Mouse (Mus musculus) brain, embryonic 14.5 days (tissue): ENCODE results near the gene Svep1. TPM values are rescaled to one million over a fixed set of nuclear protein-coding genes. Genes with fewer than 3 reads are reported as not detected.

Experiments
- DNase-seq: peaks from one replicate; pipeline ENCODE4 v3.0.0-alpha.2; 2011; ENCODE audit warnings: low read depth
- CTCF ChIP-seq: fragments of 200-500 bp; IDR thresholded peaks from 2 replicates; pipeline ENCODE4 v1.5.1; 2012; ENCODE audit warnings: inconsistent platforms, mild to moderate bottlenecking, moderate library complexity, borderline replicate concordance; ENCODE audit not compliant: insufficient read depth, insufficient read length; ENCODE audit errors: extremely low read depth
- POLR2A ChIP-seq: fragments of 200-500 bp; IDR thresholded peaks from 2 replicates; pipeline ENCODE4 v1.6.1; 2012; ENCODE audit warnings: mild to moderate bottlenecking, inconsistent platforms, borderline replicate concordance; ENCODE audit not compliant: poor library complexity, insufficient read depth, insufficient read length, severe bottlenecking; ENCODE audit errors: extremely low read depth
- polyA plus RNA-seq: library from polyadenylated mRNA; depleted of rRNA; stranded (reverse); fragments of >200 nt; gene quantifications from 2 replicates; pipeline ENCODE4 v1.2.3, GENCODE M21; 2012

Gene Svep1
- polyA plus RNA-seq, 1 experiment = 2.3 TPM

GRCm38 (mm10) chr4:58197230-58197629, 9.4 kb downstream of the Svep1 start:
- DNase-seq = no peak
- no peak for TF ChIP-seq CTCF
- no peak for TF ChIP-seq POLR2A

GRCm38 (mm10) chr4:58196795-58197194, 9.9 kb downstream of the Svep1 start:
- TF ChIP-seq POLR2A (no peak), CTCF (no peak)
- peak; percentile 12 for DNase-seq

GRCm38 (mm10) chr4:58195936-58196335, 10.7 kb downstream of the Svep1 start:
- TF ChIP-seq POLR2A (no peak), CTCF (no peak)
- DNase-seq = no peak

- no peak for DNase-seq
- no peak for TF ChIP-seq POLR2A
These were observed 17.4 kb downstream of the Svep1 start for GRCm38 (mm10) chr4:58189281-58189680.

- DNase-seq = no peak
- TF ChIP-seq CTCF (no peak), POLR2A (no peak)
These were observed 21.3 kb downstream of the Svep1 start for GRCm38 (mm10) chr4:58185401-58185800.

GRCm38 (mm10) chr4:58184681-58185341, 21.8 kb downstream of the Svep1 start:
- DNase-seq = no peak
- TF ChIP-seq CTCF (no peak), POLR2A (no peak)

GRCm38 (mm10) chr4:58183897-58184296, 22.8 kb downstream of the Svep1 start:
- TF ChIP-seq CTCF (no peak), POLR2A (no peak)

GRCm38 (mm10) chr4:58178489-58178888, 28.2 kb downstream of the Svep1 start:
- no peak for DNase-seq
- TF ChIP-seq POLR2A = no peak
- no peak for TF ChIP-seq CTCF

More at GRCm38 (mm10) chr4:58183897-58184296, 22.8 kb downstream of the Svep1 start:
- no peak for DNase-seq

- no peak for DNase-seq
- TF ChIP-seq CTCF = no peak
- no peak for TF ChIP-seq POLR2A
These were observed 29.4 kb downstream of the Svep1 start for GRCm38 (mm10) chr4:58177256-58177655.

- DNase-seq = peak; percentile 41
- TF ChIP-seq POLR2A (no peak), CTCF (no peak)
These were observed 32.1 kb downstream of the Svep1 start for GRCm38 (mm10) chr4:58174435-58174987.

- DNase-seq = no peak
- no peak for TF ChIP-seq POLR2A
- no peak for TF ChIP-seq CTCF
These were observed 33.3 kb downstream of the Svep1 start for GRCm38 (mm10) chr4:58173401-58173800.

GRCm38 (mm10) chr4:58170430-58170829, 36.2 kb downstream of the Svep1 start:
- no peak for DNase-seq
- TF ChIP-seq CTCF (no peak), POLR2A (no peak)
